30 mouse cellular contexts compared by ENCODE assay signal in genomic region chr1:151307059-151307458, GRCm38 (mm10). TPM values are rescaled to one million over a fixed set of nuclear protein-coding genes. Genes with fewer than 3 reads are reported as not detected.
DNase-seq lines count a peak whose midpoint lies in the region; ATAC-seq lines count a peak whose summit lies in the region.
"Had no signal": no experiment of that assay in that cellular context is flagged by ENCODE, and none has a peak within 500 bp of the region (broad histone marks: within the 10 kb centered on the region; RNA-seq: fewer than 3 reads in every experiment).

No protein-coding gene starts in this region.

- H3K4me1 ChIP-seq in forebrain, embryonic 15.5 days: no peaks in the 10 kb centered on the region
- H3K4me1 ChIP-seq: embryonic facial prominence, embryonic 13.5 days; limb, embryonic 12.5 days; lung, embryonic 15.5 days; midbrain, embryonic 10.5 days; neural tube, embryonic 12.5 days had no signal

- 77% methylated on average over 2 of the region's 2 CpGs for WGBS in forebrain, embryonic 15.5 days

- no peak overlapping the region for H3K4me2 ChIP-seq in forebrain, embryonic 15.5 days (replicated peaks)
- H3K4me2 ChIP-seq: embryonic facial prominence, embryonic 13.5 days; hindbrain, embryonic 14.5 days; limb, embryonic 12.5 days; liver, embryonic 15.5 days; lung, embryonic 15.5 days; neural tube, embryonic 12.5 days had no signal

- H3K27ac ChIP-seq in forebrain, embryonic 15.5 days (replicated peaks): no peak overlapping the region
- H3K27ac ChIP-seq: embryonic facial prominence, embryonic 13.5 days; forebrain, embryonic 10.5 days; heart, embryonic 10.5 days; hindbrain, embryonic 14.5 days; limb, embryonic 12.5 days; liver, embryonic 15.5 days; lung, embryonic 15.5 days; macrophage; midbrain, embryonic 10.5 days; neural tube, embryonic 12.5 days; stomach, postnatal 0 days had no signal

- peak; percentile 25 for DNase-seq in lung, postnatal 10 days
- no peak for DNase-seq in lung, postnatal 36 days
- DNase-seq in cerebellum, adult 11-12 months: no peak
- no peak for DNase-seq in c-Kit-positive CD71-positive TER-119-positive erythroid progenitor cells, embryonic 14.5 days (ENCODE audit: low spot score)
- DNase-seq: adrenal gland, postnatal 14 days; B cell, adult 2 months; cerebellum, adult 9-10 months; cerebellum, postnatal 36 days; heart, postnatal 4 days; kidney, postnatal 14 days; layer of hippocampus, adult 9-11 months; right cerebral cortex, adult 18-20 months; thymus, adult 2 months; thymus, postnatal 36 days had no signal

- peak; percentile 36 for ATAC-seq in common myeloid progenitor, adult 5-6 weeks (replicated peaks; ENCODE audit: low read depth, poor library complexity, severe bottlenecking)
- ATAC-seq in megakaryocyte, adult 5-6 weeks (ENCODE audit: poor library complexity, severe bottlenecking): 0 out of 2 replicates have a peak, but pooled peaks have one; percentile 40
- no peak for ATAC-seq in forebrain, embryonic 15.5 days (replicated peaks)
- ATAC-seq: forebrain, embryonic 16.5 days; midbrain, embryonic 16.5 days had no signal

- no peaks in the 10 kb centered on the region for H3K27me3 ChIP-seq in forebrain, embryonic 15.5 days
- H3K27me3 ChIP-seq: embryonic facial prominence, embryonic 13.5 days; limb, embryonic 12.5 days; liver, embryonic 15.5 days; lung, embryonic 15.5 days; neural tube, embryonic 12.5 days had no signal

- H3K9me3 ChIP-seq in forebrain, embryonic 15.5 days: no peaks in the 10 kb centered on the region
- H3K9me3 ChIP-seq: embryonic facial prominence, embryonic 13.5 days; forebrain, embryonic 10.5 days; heart, embryonic 10.5 days; limb, embryonic 12.5 days; liver, embryonic 15.5 days; lung, embryonic 15.5 days; midbrain, embryonic 10.5 days; neural tube, embryonic 12.5 days had no signal

- H3K9ac ChIP-seq in forebrain, embryonic 15.5 days (replicated peaks): no peak overlapping the region
- H3K9ac ChIP-seq: embryonic facial prominence, embryonic 13.5 days; hindbrain, embryonic 14.5 days; limb, embryonic 12.5 days; liver, embryonic 15.5 days; lung, embryonic 15.5 days; neural tube, embryonic 12.5 days had no signal

- H3K36me3 ChIP-seq in forebrain, embryonic 15.5 days: no peaks in the 10 kb centered on the region
- H3K36me3 ChIP-seq: embryonic facial prominence, embryonic 13.5 days; forebrain, embryonic 10.5 days; heart, embryonic 10.5 days; limb, embryonic 12.5 days; liver, embryonic 15.5 days; lung, embryonic 15.5 days; midbrain, embryonic 10.5 days; neural tube, embryonic 12.5 days had no signal

- no peak overlapping the region for H3K4me3 ChIP-seq in forebrain, embryonic 15.5 days
- H3K4me3 ChIP-seq: embryonic facial prominence, embryonic 13.5 days; forebrain, embryonic 10.5 days; heart, embryonic 10.5 days; limb, embryonic 12.5 days; liver, embryonic 15.5 days; lung, embryonic 15.5 days; midbrain, embryonic 10.5 days; neural tube, embryonic 12.5 days had no signal

RNA-seq across cellular contexts. Expression of gene Ivns1abp, which starts 37.2 kb away (rescaled TPM):
- total RNA-seq in common myeloid progenitor, adult 5-6 weeks (2017): 467 and 489 TPM in 2 replicates
- total RNA-seq in megakaryocyte, adult 5-6 weeks (2015): 108 and 109 TPM in 2 replicates
- total RNA-seq in megakaryocyte, adult 5-6 weeks (2017): 133 and 136 TPM in 2 replicates
- 365 and 380 TPM in 2 replicates for polyA plus RNA-seq in forebrain, embryonic 15.5 days (2015; fragmentation: Nextera tagmentation; extraction: Ambion mirVana)
